Mouse (Mus musculus): Measurements from ENCODE around the gene Copa.
A peak's percentile ranks its signal among the peaks of the same experiment; 100 is the strongest.

Copa gene

DNA sequence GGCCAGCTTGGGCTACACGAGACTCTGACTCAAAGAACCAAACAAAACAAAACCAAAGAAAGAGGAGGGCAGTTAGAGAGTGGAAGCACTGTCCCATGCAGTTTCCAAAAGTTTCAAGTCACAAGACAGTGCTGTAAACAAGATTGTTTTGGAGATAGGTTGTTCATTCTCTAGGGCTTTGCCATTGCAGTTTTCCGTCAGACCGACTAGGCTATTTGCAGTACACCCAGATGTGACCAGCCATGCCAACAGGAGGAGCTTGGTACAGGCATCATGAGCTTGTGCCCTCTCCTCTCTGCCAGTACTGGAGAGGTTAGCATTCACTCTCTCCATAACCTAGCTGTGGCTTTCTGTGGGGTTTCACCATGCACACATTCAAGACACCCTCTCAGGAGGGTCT is 11.2 kb downstream of the Copa start:
- DNase-seq: no peak

DNA sequence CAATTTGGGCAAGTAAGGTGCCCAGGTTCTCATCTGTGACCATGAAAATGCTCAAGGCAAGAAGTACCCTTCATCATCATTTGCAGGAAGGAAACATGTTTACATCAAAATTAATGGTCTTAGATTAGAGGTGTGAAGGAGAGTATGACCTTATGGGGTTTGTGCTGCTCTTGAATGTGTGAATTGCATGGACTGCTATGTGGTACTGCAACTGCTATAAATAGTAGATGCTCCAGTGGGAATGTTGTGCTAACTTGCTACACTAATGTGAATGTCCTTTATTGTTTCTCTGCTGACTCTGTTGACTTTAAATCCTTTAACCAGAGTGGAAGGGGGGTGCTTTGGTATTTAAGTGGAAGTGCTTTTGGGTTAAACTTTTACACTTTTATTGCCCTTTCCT is 12.0 kb downstream of the Copa start:
- no peak for DNase-seq

DNA sequence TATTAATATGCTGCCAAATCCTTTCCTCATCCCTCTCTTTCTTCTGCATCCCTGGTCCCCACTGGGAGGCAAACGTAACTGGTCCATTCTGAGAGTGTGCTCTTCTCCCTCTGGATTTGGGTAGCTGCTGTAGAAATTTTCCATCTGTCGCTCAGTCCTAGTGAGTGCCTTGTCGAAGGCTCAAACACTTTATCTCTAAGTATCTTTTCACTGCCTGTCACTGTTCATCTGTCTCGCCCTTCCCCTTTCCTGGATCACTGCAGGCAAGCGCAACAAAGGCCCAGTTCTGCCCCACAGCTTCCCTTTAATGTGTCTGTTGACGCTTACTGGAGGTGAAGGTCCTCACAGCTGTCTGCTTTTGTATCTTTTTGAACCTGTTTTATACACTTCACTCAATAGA is 12.9 kb downstream of the Copa start:
- no peak for DNase-seq

DNA sequence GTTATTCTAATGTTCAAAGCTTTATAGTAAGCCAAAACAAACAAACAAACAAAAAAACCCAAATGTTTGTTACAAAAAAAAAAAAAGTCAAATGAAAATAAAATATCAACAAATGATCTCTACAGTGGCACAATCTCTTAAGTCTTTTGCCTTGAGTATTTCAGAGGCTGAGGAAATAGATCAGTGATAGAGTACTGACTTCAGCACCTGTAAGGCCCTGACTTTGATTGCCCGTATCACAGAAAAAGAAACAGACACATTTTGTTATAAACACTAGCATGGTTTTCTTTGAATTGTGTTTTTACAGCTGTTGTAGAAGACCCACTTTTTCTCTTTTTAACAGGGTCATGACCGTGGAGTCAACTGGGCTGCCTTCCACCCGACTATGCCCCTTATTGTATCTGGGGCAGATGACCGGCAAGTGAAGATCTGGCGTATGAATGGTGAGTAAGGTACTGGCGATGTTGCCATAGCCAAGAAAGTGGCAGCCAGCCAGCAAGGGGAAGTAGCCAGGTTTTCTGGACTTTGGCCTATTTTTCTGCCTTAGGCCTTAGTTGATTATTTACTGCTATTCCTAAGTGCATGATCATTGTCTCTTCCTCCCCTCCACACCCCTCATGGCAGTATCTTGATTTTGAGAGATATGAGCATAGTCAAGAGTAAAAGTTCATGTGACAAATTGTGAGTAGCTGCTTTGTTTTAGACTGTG is 17.1 kb downstream of the Copa start:
- DNase-seq: peak; percentile 65 to 73

DNA sequence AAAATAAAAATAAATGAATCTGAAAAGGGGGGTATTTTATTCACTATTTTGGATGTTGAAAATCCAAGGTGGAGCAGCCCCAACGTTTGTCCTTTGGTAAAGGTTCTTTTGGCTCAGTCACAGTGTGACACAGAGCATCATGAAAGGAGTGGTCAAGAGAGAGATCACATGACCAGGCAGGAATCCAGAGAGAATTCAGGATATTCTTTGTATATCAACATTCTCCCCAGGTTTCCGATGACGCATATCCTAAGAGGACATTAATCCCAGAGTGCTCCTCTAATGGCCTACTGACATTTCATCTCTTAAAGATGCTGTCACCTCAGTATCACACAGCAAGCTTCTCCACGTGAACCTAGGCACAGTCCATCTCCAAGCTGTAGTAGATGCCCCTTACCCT is 21.3 kb downstream of the Copa start:
- DNase-seq: no peak

DNA sequence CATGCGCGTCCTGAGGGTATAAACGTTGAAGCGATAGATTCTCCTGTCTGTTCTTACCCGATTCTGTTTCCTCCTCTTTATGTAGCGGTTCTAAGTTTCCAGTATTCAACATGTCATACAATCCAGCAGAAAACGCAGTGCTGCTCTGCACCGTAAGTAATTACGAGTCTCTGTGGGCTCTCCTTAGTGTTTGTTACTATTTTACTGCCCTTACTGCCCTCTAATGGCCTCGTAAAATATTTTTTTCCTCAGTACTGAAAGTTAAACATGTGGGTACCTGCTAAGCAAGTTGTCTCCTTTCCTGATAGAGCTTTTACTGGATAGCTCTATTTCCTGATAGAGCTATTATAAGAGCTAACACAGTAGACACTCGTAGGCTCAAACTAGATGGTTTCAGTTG is 22.8 kb downstream of the Copa start:
- DNase-seq: no peak

DNA sequence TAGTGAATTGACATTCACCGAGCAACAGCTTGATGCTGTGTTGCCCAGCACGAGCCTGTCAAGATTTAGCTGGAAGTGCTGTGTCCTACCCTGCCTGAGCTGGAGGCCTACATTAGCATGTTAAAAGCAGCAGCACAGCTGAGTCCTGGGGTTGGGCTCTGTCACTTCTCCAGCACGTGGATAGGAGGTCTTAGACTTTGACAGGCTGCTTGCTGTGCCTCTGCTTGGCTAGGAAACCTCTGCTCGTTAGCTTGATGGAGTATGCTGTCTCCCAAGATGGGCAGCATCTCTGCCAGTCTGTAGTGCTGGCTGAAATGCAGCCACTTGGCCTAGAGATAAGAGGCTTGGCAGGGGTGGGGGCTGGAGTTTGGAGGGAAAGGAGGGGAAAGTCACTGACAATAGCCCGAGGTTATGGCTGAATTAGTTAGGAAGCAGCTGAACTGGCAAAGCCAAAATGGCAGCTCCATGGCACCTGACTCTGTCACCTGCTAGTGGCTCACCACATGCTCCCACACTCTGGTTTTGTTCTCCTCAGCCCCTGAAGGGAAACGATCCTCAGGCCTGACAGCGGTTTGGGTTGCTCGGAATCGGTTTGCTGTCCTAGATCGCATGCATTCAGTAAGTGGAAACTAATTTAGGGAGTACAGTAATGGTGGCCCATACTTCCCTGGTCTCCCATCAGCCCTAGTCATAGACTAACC is 25.6 kb downstream of the Copa start:
- peak; percentile 56 to 70 for DNase-seq

DNA sequence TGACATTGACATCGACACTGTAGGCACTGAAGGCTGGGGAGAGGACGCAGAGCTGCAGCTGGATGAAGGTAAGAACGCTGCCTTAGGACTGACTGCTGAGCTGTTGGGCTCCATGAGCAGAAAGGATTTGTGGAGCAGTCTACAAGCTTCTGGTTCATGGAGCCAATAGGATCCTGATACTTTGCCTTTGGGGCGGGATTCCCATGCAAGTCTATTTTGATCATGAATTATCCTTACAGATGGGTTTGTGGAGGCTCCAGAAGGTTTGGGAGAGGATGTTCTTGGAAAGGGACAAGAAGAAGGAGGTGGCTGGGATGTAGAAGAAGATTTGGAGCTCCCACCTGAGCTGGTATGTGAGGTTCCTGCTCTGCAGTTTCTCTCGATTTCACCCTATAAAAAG is 34.6 kb downstream of the Copa start:
- DNase-seq: no peak

DNA sequence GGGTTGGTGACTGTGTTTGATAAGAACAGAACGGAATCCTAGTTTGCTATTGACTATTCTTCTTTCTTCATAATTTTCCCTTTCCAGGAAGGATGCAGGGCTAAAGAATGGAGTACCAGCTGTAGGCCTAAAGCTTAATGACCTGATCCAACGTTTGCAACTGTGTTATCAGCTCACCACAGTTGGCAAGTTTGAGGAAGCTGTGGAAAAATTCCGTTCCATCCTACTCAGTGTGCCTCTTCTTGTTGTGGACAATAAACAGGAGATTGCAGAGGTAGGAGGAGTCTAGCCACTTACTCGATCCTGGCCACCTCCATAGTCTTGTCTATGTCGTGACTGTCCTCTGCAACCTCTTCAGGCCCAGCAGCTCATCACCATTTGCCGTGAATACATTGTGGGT is 36.8 kb downstream of the Copa start:
- DNase-seq: no peak

DNA sequence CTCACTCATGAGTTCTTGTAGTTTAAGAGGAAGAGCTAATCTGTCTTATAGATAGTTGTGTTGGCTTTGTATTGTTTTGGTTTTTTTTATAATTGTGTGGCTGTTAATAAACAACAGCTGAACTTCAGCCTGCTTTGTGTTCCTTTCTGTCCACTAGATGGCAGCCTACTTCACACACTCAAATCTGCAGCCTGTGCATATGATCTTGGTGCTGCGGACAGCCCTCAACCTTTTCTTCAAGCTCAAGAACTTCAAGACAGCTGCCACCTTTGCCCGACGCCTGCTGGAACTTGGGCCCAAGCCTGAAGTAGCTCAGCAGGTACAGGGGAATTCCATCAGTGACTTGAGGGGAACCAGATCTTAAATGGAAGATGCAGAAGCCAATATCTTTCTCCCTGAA is 37.4 kb downstream of the Copa start:
- DNase-seq: peak; percentile 50 to 69

DNA sequence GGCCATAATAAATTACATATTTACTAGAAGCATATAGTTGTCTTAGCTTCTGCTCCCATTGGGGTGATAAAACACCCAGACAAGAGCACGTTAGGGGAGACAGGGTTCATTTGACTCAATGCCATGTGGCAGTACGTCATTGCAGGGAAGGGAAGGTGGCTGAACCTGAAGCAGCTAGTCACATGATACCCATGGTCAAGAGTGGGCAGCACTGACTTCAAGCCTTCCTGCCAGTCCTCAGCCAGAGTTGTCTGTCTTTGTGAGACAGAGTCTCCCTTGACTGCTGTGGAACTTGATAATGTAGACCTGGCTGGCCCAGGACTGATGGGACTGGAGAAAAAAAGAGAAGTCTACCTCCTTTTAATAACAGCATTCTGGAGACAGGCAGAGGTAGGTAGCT is 40.3 kb downstream of the Copa start:
- no peak for DNase-seq

DNA sequence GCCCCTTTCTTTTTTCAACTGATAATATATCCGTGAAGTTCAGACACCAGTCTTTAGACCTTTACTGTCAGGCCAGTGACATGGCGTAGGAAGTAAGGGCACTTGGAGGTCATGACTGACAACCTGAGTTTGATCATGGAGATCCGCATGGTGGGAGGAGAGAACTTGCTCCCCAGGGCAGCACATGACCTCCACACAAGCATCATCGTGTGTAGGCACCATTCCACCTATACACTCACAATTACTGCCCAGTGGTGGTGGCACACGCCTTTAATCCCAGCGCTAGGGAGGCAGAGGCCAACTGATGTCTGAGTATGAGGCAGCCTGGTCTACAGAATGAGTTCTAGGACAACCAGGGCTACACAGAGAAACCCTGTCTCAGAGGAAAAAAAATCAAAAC is 42.2 kb downstream of the Copa start:
- no peak for DNase-seq

DNA sequence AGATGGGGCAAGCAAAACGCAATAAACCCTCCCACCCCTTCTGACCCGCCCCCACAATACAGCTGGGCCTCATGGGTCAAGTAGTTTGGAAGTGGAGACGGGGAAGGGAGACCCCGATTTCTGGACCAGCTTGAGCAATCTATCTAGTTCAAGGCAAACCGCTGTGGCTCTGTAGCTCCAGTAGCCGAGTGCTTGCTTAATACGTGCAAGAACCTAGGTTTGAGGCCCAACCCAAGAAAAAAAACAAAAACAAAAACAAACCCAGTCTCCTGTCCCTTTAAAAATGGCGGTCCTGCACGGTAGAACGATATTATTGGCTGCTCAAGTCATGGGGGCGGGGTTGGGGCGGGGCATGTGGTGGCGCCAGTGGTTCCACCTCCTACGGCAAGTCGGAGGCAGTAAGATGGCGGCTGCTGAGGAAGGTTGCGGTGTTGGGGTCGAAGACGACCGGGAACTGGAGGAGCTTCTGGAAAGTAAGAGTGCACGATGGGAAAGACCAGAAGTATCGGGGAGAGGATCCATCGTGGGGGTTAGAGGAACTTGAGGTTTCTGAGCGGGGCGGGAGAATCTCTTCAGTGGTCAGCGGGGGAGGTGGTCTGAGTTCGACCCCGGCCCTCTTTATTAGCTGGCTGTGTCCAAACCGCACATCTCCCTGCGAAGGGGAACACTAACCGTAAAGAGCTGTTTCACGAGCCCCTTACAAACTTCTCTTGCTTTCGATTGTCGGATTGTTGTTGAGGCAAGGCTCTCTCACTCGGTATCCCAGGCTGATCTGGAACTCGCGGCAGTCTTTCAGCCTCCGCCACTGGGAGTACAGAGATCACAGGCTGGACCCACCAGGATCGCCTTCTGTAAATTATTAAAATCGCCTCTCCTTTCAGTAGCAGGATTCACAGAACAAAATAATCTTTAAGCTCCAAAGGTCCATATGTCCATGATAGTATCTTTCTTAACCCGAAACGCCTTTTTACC is 44.3 kb downstream of the Copa start, which contains the start of gene Pex19:
Gene Pex19 (plus strand): TSS at position 380 of the 972 bp plus-strand sequence.
- peak; percentile 88 to 90 for DNase-seq

DNA sequence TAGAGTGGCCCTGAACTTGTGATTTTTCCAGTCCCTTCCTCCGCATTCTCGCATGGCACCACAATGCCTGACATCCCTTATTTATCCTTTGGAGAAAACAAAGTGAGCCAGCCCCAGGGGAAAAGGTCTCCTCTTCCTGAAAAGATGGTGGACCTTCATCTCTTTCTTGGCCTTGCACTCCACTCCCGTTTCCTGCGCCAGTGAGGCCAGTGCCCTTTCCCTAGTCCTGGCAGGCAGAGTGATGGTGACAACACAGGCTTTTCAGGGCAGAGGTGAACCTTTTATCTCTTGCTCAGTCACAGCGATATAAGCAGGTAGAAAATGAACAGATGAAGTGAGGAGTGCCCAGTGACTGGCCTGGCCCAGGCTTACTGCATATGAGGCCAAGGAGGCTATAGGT is 45.2 kb downstream of the Copa start:
- DNase-seq: peak; percentile 20 to 25

DNA sequence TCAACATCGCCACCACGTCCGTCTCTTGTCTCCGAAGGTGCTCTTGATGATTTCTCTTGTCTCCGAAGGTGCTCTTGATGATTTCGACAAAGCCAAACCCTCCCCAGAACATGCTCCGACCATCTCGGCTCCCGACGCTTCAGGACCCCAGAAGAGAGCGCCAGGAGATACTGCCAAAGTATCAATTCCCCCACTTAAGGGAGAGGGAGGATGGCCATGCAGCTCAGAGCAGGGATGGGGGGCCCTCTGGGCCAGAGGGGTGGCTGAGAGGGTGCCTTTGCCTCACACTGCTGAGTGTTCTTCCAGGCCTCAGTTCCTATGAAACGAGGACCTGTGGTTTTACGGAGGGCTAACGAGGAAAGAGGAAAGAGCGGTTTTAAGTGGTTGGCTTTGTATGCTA is 46.2 kb downstream of the Copa start:
- DNase-seq: no peak

DNA sequence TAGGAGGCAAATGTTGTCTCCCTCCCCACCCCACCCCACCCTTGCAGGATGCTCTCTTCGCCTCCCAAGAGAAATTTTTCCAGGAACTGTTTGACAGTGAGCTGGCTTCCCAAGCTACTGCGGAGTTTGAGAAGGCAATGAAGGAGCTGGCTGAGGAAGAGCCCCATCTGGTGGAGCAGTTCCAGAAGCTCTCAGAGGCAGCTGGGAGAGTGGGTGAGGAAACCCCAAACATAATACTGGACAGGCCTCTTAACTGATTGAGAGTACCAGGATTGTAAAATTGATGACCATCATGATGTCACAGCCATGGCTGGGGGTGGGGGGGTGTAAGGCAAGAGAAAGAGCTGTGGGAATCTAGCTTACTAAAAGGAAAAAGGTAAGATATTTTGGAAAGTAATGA is 46.8 kb downstream of the Copa start:
- DNase-seq: peak; percentile 32 to 47

DNA sequence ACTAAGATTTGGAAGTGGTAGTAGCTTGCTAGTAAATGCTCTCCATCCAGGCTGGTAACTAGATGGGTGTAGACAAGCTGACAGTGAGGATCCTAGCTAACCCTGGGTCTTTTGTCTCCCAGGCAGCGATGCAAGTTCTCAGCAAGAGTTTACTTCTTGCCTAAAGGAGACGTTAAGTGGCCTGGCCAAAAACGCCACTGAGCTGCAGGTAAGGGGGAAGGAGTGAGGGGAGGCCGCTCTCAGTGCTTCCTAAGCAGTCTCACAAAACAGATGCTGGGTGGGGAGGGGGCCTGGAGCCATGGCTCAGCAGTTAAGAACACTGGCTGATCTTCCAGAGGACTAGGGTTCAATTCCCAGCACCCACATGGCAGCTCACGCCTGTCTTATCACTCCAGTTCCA is 47.5 kb downstream of the Copa start:
- no peak for DNase-seq

DNA sequence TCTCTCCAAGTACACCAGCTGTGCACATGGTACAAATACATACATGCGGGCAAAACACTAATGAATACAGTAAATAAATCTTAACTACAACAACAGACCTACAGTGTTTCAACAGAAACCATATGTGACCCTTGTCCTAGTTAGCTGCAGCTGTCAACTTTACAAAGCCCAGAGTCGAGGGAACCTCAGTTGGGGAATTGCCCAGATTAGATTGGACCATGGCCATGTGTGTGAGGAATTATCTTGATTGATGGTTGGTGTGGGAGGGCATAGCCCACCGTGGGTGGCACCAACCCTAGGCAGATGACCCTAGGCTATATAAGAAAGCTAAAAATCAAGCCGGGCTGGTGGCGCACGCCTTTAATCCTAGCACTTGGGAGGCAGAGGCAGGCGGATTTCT is 50.0 kb downstream of the Copa start:
- DNase-seq: peak in 1 of 2 experiments; percentile 24

DNA sequence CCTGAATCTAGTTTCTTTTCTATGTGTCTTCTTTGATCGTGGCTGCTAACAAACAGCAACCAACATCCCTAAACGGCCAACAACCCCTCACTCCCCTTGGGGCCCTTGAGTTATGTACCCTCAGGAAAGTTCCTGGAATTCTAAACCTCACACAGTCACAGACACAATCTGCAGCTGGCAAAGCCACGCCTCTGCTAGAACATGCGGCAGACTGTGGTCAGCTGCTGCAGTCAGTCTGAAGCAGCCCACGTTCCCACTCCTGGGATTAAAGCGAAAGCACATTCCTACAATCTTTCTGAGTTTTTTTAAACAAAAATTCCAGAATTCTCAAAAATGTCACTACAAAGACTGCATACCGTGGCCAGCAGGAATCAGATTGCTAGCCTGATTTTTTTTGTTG is 51.2 kb downstream of the Copa start:
- no peak for DNase-seq

DNA sequence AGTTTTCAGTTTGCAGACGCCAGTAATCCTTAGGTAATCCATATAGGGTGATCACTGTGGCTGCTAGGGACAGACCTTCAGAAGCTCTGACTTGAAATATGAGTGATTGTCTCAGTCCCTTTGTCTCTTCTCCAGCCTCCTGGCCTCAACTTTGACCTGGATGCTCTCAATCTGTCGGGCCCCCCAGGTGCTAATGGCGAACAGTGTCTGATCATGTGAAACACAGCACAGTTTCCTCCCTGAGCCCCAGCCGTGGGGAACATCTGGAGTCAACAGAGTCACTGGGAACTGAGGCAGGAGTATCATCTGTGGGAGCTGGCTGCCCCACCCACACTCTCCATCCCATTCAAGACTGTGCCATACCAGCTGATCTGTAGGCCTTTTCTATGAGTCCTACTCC is 51.7 kb downstream of the Copa start:
- no peak for DNase-seq

DNA sequence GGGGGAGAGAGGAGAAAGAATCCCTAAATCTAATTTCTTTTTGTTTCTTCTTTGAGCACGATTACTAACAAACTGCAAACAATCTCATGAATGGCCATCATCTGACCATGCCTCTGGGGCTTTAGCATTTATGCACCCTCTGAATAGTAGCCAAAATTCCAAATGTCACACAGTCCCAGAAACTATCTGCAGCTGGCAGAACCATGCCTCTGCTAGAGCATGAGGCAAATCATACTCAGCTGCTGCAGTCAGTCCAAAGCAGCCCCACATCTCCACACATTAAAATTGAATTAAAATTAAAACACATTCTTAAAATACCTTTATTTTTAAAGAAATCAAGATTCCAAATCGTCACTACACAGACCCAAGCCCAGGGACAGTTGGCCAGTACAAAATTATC is 57.8 kb downstream of the Copa start:
- no peak for DNase-seq

DNA sequence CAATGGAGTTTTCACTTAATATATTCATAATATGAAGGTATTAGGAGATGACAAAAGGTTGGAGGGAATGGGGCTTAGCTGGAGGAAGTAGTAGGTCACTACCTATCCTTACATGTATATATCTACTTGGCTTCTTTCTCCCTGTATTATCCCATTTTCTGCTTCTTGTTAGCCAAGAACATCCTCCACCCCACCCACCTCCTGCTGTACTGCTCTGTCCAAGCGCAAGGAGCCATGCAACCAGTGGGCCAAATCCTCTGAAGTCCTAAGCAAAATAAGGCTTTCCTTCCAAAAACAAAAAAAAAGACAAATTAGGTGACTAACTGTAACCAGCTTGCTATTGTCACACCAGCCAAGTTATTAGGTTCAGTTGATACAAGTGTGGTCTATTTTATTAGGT is 58.5 kb downstream of the Copa start:
- no peak for DNase-seq

DNA sequence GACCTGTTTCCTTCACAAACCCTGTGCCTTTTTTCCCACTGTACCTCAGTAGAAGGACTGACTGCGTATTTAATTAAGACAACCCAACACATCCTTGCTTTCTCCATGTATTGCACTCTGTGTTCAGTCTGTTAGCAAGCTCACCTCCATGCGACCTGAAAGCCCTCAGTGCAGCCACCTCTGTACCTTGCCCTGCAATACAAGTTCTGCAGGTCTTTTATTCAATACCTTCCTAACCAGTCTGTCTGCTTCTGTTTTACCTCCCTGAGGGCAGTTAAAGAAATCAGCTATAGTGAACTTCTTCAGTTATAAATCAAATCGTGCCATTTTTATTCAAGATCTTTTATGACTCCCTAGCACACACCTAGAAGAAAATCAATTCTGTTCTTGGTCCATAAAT is 59.2 kb downstream of the Copa start:
- no peak for DNase-seq

DNA sequence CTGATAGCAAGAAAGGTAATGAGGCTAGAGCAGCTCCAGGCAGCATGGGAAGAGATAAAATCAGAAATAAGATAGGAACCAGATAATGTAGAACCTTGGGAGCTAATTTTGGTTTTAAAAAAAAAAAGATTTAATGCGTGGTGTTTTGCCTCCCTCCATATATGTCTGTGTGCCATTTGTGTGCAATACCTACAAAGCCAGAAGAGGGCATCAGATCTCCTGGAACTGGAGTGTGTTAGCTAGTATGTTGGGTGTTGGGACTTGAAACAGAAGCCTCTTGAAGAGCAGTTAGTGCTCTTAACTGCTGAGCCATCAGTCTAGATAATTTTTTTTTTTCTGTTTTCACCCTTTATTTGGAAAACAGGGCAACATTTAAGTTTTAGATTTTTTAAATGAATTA is 61.2 kb downstream of the Copa start:
- DNase-seq: peak; percentile 73 to 81

Measured in cerebellum, postnatal 10 days (tissue).